Mouse (Mus musculus): Measurements from ENCODE around the gene Fgfr2. TPM values are rescaled to one million over a fixed set of nuclear protein-coding genes. Genes with fewer than 3 reads are reported as not detected.

The Fgfr2 gene
- polyA plus RNA-seq, 1 experiment from 2014 or later = 39.4 TPM

GRCm38 (mm10) chr7:133035901-133036300 is 87.2 kb downstream of the Fgfr2 start:
- Histone ChIP-seq H3K9ac (replicated peaks) (no peak overlapping the region), H3K4me1 (replicated peaks) (peaks cover 62% of the 10 kb centered on the region), H3K4me3 (replicated peaks) (no peak overlapping the region), H3K27ac (no peak overlapping the region), H3K4me2 (replicated peaks) (no peak overlapping the region), H3K36me3 (no peaks in the 10 kb centered on the region), H3K27me3 (no peaks in the 10 kb centered on the region), H3K9me3 (no peaks in the 10 kb centered on the region)
- no peak for ATAC-seq

GRCm38 (mm10) chr7:133032589-133033203 is 90.5 kb downstream of the Fgfr2 start:
- H3K27ac ChIP-seq = 0 out of 2 replicates have a peak overlapping the region, but pooled peaks have one; percentile 35
- H3K27me3 ChIP-seq = no peaks in the 10 kb centered on the region
- peaks cover 51% of the 10 kb centered on the region for H3K4me1 ChIP-seq (replicated peaks)
- no peaks in the 10 kb centered on the region for H3K9me3 ChIP-seq
- no peak overlapping the region for H3K4me2 ChIP-seq (replicated peaks)
- ATAC-seq = peak; percentile 72
- 40% methylated on average over 9 of the region's 9 CpGs for WGBS
- no peaks in the 10 kb centered on the region for H3K36me3 ChIP-seq
- no peak overlapping the region for H3K4me3 ChIP-seq (replicated peaks)
- H3K9ac ChIP-seq (replicated peaks) = no peak overlapping the region

GRCm38 (mm10) chr7:133029496-133030047 is 93.6 kb downstream of the Fgfr2 start:
- 73% methylated on average over 8 of the region's 8 CpGs for WGBS
- Histone ChIP-seq H3K9ac (replicated peaks) (no peak overlapping the region), H3K4me3 (replicated peaks) (no peak overlapping the region), H3K9me3 (no peaks in the 10 kb centered on the region), H3K36me3 (no peaks in the 10 kb centered on the region), H3K4me1 (replicated peaks) (peaks cover 50% of the 10 kb centered on the region), H3K27ac (no peak overlapping the region), H3K4me2 (replicated peaks) (no peak overlapping the region), H3K27me3 (no peaks in the 10 kb centered on the region)
- ATAC-seq = no peak

GRCm38 (mm10) chr7:133029004-133029403 is 94.1 kb downstream of the Fgfr2 start:
- Histone ChIP-seq H3K27me3 (no peaks in the 10 kb centered on the region), H3K9ac (replicated peaks) (no peak overlapping the region), H3K4me1 (replicated peaks) (peaks cover 45% of the 10 kb centered on the region), H3K27ac (no peak overlapping the region), H3K4me3 (replicated peaks) (no peak overlapping the region), H3K4me2 (replicated peaks) (no peak overlapping the region), H3K36me3 (no peaks in the 10 kb centered on the region), H3K9me3 (no peaks in the 10 kb centered on the region)
- WGBS = 93% methylated on average over 8 of the region's 8 CpGs
- ATAC-seq = no peak

GRCm38 (mm10) chr7:133027930-133028329 is 95.2 kb downstream of the Fgfr2 start:
- 93% methylated on average over 4 of the region's 4 CpGs for WGBS
- no peak overlapping the region for H3K9ac ChIP-seq (replicated peaks)
- no peaks in the 10 kb centered on the region for H3K27me3 ChIP-seq

GRCm38 (mm10) chr7:133024694-133025093 is 98.5 kb downstream of the Fgfr2 start:
- Histone ChIP-seq H3K9me3 (no peaks in the 10 kb centered on the region), H3K4me3 (replicated peaks) (no peak overlapping the region), H3K27ac (no peak overlapping the region), H3K36me3 (no peaks in the 10 kb centered on the region), H3K4me1 (replicated peaks) (peaks cover 56% of the 10 kb centered on the region), H3K4me2 (replicated peaks) (no peak overlapping the region), H3K27me3 (no peaks in the 10 kb centered on the region), H3K9ac (replicated peaks) (no peak overlapping the region)
- 81% methylated on average over 1 of the region's 1 CpGs for WGBS
- no peak for ATAC-seq

More at GRCm38 (mm10) chr7:133027930-133028329, 95.2 kb downstream of the Fgfr2 start:
- no peak overlapping the region for H3K4me3 ChIP-seq (replicated peaks)
- H3K36me3 ChIP-seq = no peaks in the 10 kb centered on the region
- no peaks in the 10 kb centered on the region for H3K9me3 ChIP-seq
- no peak overlapping the region for H3K4me2 ChIP-seq (replicated peaks)
- H3K4me1 ChIP-seq (replicated peaks) = peaks cover 34% of the 10 kb centered on the region
- no peak for ATAC-seq
- no peak overlapping the region for H3K27ac ChIP-seq

- no peaks in the 10 kb centered on the region for H3K27me3 ChIP-seq
- no peak overlapping the region for H3K9ac ChIP-seq (replicated peaks)
- H3K4me1 ChIP-seq (replicated peaks) = peaks cover 65% of the 10 kb centered on the region
- ATAC-seq = no peak
- no peak overlapping the region for H3K4me3 ChIP-seq (replicated peaks)
- H3K4me2 ChIP-seq (replicated peaks) = no peak overlapping the region
- 22% methylated on average over 6 of the region's 6 CpGs for WGBS
- 0 out of 2 replicates have a peak overlapping the region, but pooled peaks have one; percentile 36 for H3K27ac ChIP-seq
- no peaks in the 10 kb centered on the region for H3K9me3 ChIP-seq
- no peaks in the 10 kb centered on the region for H3K36me3 ChIP-seq
Measured at GRCm38 (mm10) chr7:133019481-133020020, 103.6 kb downstream of the Fgfr2 start.

- Histone ChIP-seq H3K4me3 (replicated peaks) (no peak overlapping the region), H3K36me3 (no peaks in the 10 kb centered on the region), H3K27me3 (no peaks in the 10 kb centered on the region), H3K4me1 (replicated peaks) (peaks cover 71% of the 10 kb centered on the region), H3K9me3 (no peaks in the 10 kb centered on the region), H3K9ac (replicated peaks) (no peak overlapping the region), H3K4me2 (replicated peaks) (no peak overlapping the region), H3K27ac (peak overlapping the region; percentile 36; the same call in 1 of the 2 replicates)
- 71% methylated on average over 7 of the region's 7 CpGs for WGBS
- no peak for ATAC-seq
Measured at GRCm38 (mm10) chr7:133018961-133019360, 104.2 kb downstream of the Fgfr2 start.

- H3K9ac ChIP-seq (replicated peaks) = peak overlapping the region; percentile 46; the same call in 1 of the 2 replicates
- peaks cover 84% of the 10 kb centered on the region for H3K4me1 ChIP-seq (replicated peaks)
- WGBS = 13% methylated on average over 7 of the region's 7 CpGs
- H3K36me3 ChIP-seq = no peaks in the 10 kb centered on the region
- H3K4me3 ChIP-seq (replicated peaks) = no peak overlapping the region
- H3K9me3 ChIP-seq = no peaks in the 10 kb centered on the region
- H3K27me3 ChIP-seq = no peaks in the 10 kb centered on the region
- ATAC-seq = peak; percentile 82
- peak overlapping the region; percentile 24 for H3K4me2 ChIP-seq (replicated peaks)
- H3K27ac ChIP-seq = peak overlapping the region; percentile 75
Measured at GRCm38 (mm10) chr7:133015416-133016070, 107.6 kb downstream of the Fgfr2 start.

GRCm38 (mm10) chr7:133014631-133015030 is 108.5 kb downstream of the Fgfr2 start:
- WGBS = 89% methylated on average over 14 of the region's 14 CpGs
- no peaks in the 10 kb centered on the region for H3K9me3 ChIP-seq
- no peak overlapping the region for H3K27ac ChIP-seq
- H3K4me2 ChIP-seq (replicated peaks) = peak overlapping the region; percentile 24; the same call in 1 of the 2 replicates
- H3K27me3 ChIP-seq = no peaks in the 10 kb centered on the region
- 0 out of 2 replicates have a peak overlapping the region, but pooled peaks have one; percentile 46 for H3K9ac ChIP-seq (replicated peaks)
- peaks cover 84% of the 10 kb centered on the region for H3K4me1 ChIP-seq (replicated peaks)
- ATAC-seq = no peak
- H3K36me3 ChIP-seq = no peaks in the 10 kb centered on the region
- H3K4me3 ChIP-seq (replicated peaks) = no peak overlapping the region

- Histone ChIP-seq H3K9me3 (no peaks in the 10 kb centered on the region), H3K4me1 (replicated peaks) (peaks cover 80% of the 10 kb centered on the region), H3K27ac (no peak overlapping the region), H3K27me3 (no peaks in the 10 kb centered on the region), H3K4me3 (replicated peaks) (no peak overlapping the region), H3K9ac (replicated peaks) (0 out of 2 replicates have a peak overlapping the region, but pooled peaks have one; percentile 16), H3K4me2 (replicated peaks) (no peak overlapping the region), H3K36me3 (no peaks in the 10 kb centered on the region)
- ATAC-seq = no peak
- 93% methylated on average over 10 of the region's 10 CpGs for WGBS
Measured at GRCm38 (mm10) chr7:133013923-133014322, 109.2 kb downstream of the Fgfr2 start.

All from midbrain, embryonic 13.5 days (tissue).